Mouse (Mus musculus) G1E (cell line): Measurements from ENCODE around the gene Nr2c2ap.

Experiments
- CTCF ChIP-seq: IDR thresholded peaks from 2 replicates; pipeline ENCODE4 v1.5.1; 2012; ENCODE audit warnings: low read depth, low read length, inconsistent platforms, mixed read lengths
- GATA1 ChIP-seq: IDR thresholded peaks from 2 replicates; pipeline ENCODE4 v1.6.1; 2012; ENCODE audit warnings: borderline replicate concordance, low read length, inconsistent platforms, mixed read lengths

- TF ChIP-seq CTCF (no peak), GATA1 (no peak)
Measured at GRCm38 (mm10) chr8:70173320-70173719, 42.2 kb downstream of the Nr2c2ap start.
